Mouse (Mus musculus): ENCODE measurements around the gene Elovl1. TPM values are rescaled to one million over a fixed set of nuclear protein-coding genes. Genes with fewer than 3 reads are reported as not detected.

The Elovl1 gene
- total RNA-seq, 2 experiments from 2014 or later: 29.5 to 30.3 TPM

GRCm38 (mm10) chr4:118428531-118429214 lies 780 bp downstream of the Elovl1 start:
- no peak for DNase-seq (ENCODE audit: extremely low spot score in 1 of 2, low spot score in 1 of 2)

- DNase-seq (ENCODE audit: extremely low spot score in 1 of 2, low spot score in 1 of 2): no peak
These were observed 1.5 kb downstream of the Elovl1 start for GRCm38 (mm10) chr4:118429215-118429895.

- no peak for DNase-seq (ENCODE audit: extremely low spot score in 1 of 2, low spot score in 1 of 2)
These were observed 4.4 kb downstream of the Elovl1 start for GRCm38 (mm10) chr4:118432332-118432731.

GRCm38 (mm10) chr4:118436820-118437603 lies 9.1 kb downstream of the Elovl1 start, which contains the start of gene Cdc20:
Gene Cdc20 (minus strand): TSS chr4:118437352.
- DNase-seq (ENCODE audit: extremely low spot score in 1 of 2, low spot score in 1 of 2): peak; percentile 65 to 68

DNA sequence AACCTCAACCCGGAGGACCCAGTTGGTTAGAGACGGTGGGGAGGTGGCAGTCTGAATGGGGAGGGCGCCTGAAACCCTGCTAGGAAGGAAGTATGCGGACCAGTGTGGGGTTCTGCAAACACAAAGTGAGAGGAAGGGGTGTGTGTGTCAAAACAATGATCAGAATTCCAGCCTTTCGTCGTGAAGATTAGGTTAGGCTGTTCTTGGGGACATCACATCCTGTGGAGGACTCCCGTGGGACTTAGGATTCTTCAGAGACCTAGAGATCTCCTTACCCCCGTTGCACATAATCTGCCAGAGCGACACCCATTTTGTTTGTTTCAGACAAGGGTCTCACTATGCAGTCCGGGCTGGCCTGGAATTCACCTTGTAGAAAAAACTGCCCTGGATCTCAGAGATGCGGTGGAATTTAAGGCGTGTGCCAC lies 9.9 kb downstream of the Elovl1 start:
- no peak for DNase-seq (ENCODE audit: extremely low spot score in 1 of 2, low spot score in 1 of 2)

DNA sequence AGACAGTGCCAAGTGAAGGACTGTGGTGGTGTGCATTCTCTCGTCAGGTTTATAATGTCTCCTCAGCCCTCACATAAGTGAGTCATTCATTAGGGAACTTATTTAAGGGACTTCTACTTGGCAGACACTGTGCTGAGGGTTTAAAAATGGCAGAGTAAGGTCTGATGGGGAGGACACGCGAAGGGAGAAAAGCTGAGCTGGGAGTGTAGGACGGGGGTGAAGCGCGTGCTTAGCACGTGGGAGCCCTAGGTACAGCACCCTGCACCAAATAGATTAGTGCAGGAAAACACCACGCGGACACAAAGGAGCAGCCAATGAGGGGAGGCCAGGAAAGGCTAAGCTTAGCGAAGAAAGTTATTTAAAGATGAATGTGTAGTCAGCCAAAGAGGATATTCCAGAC lies 17.2 kb downstream of the Elovl1 start:
- no peak for DNase-seq (ENCODE audit: extremely low spot score in 1 of 2, low spot score in 1 of 2)

GRCm38 (mm10) chr4:118445781-118446414 lies 18.0 kb downstream of the Elovl1 start:
- peak in 1 of 2 experiments; percentile 8 for DNase-seq (ENCODE audit: extremely low spot score in 1 of 2, low spot score in 1 of 2)

GRCm38 (mm10) chr4:118446415-118447153 lies 18.7 kb downstream of the Elovl1 start:
- no peak for DNase-seq (ENCODE audit: extremely low spot score in 1 of 2, low spot score in 1 of 2)

GRCm38 (mm10) chr4:118457345-118457975 lies 29.6 kb downstream of the Elovl1 start, which contains the start of gene Mpl:
Gene Mpl (minus strand): TSS chr4:118457513.
- no peak for DNase-seq (ENCODE audit: extremely low spot score in 1 of 2, low spot score in 1 of 2)

- no peak for DNase-seq (ENCODE audit: extremely low spot score in 1 of 2, low spot score in 1 of 2)
These were observed 37.1 kb downstream of the Elovl1 start for GRCm38 (mm10) chr4:118464956-118465355.

DNA sequence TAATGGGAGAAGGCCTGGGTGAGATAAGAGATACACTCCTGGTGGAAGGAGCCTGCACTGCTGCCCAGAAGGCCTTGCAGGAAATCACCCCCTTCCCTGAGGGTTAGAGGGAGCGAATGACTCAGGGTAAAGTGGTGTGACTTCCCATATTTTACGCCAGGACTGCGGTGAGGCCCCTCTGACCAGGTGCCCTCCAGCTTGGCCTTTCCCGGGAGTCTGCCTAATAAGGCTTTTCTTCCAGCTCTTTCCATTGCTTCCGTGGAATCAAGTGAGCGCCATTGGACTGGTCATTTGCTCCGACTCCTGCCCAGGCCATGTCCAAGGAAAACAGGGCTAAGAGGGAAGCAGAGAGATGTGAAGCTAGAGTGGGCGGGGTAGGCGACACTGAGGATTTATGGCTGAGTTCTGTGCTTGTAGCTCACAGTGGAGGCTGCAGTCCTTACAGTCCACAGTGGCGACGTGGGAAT lies 37.8 kb downstream of the Elovl1 start:
- DNase-seq (ENCODE audit: extremely low spot score in 1 of 2, low spot score in 1 of 2): no peak

- no peak for DNase-seq (ENCODE audit: extremely low spot score in 1 of 2, low spot score in 1 of 2)
These were observed 43.4 kb downstream of the Elovl1 start for GRCm38 (mm10) chr4:118471281-118471680.

DNA sequence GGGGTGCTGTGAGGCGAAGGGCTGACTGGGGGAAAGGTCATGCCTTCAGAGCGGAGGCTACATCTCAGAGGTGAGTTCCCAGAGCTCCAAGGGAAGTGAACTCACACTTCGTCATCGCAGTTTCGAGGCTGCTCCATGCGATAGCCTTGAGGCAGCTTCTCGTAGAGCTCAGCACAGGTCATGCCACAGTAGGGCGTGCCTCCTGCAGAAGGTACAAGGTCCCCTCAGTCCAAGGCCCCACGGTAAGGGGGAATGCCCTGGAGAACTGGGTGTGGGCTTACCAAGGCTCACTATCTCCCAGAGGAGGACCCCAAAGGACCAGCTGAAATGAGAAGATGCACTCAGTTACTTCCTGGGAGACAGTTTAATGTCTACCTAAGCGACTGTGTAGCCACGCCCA lies 44.8 kb downstream of the Elovl1 start:
- DNase-seq (ENCODE audit: extremely low spot score in 1 of 2, low spot score in 1 of 2): no peak

GRCm38 (mm10) chr4:118476773-118477530 lies 49.1 kb downstream of the Elovl1 start:
- no peak for DNase-seq (ENCODE audit: extremely low spot score in 1 of 2, low spot score in 1 of 2)

Other genes with a start within 250 kb of the Elovl1 start
- 10 to 100 TPM; 45.4 to 48.1 TPM for gene Kdm4a, start 248.1 kb upstream of the Elovl1 start, total RNA-seq (2021)
- 10 to 100 TPM; 86.9 to 88.0 TPM for gene Ptprf, start 136.7 kb upstream of the Elovl1 start, total RNA-seq (2021)
- 10 to 100 TPM; 31.3 to 41.2 TPM for gene Szt2, start 18.8 kb upstream of the Elovl1 start, total RNA-seq (2021)
- 10 to 100 TPM; 58.8 to 63.2 TPM for gene Med8, start 18.8 kb upstream of the Elovl1 start, total RNA-seq (2021)
- gene Cdc20, start 9.3 kb downstream of the Elovl1 start, total RNA-seq (2021): 1 to 10 TPM; 1.1 to 1.5 TPM
- gene Mpl, start 29.4 kb downstream of the Elovl1 start, total RNA-seq (2021): under 1 TPM in 1 of 2 experiments, not detected in 1; 0.34 TPM
- gene Tie1, start 62.0 kb downstream of the Elovl1 start, total RNA-seq (2021): 1 to 10 TPM; 7.0 to 8.1 TPM
- not detected for gene 2610528J11Rik, start 98.9 kb downstream of the Elovl1 start, total RNA-seq (2021)
- 10 to 100 TPM; 10.4 to 12.3 TPM for gene Tmem125, start 116.0 kb downstream of the Elovl1 start, total RNA-seq (2021)
- gene Cfap57, start 192.7 kb downstream of the Elovl1 start, total RNA-seq (2021): under 1 TPM; 0.47 to 0.71 TPM
- 10 to 100 TPM; 56.0 to 65.6 TPM for gene Ebna1bp2, start 192.7 kb downstream of the Elovl1 start, total RNA-seq (2021)
- not detected for gene Olfr62, start 230.9 kb downstream of the Elovl1 start, total RNA-seq (2021)